Mouse (Mus musculus) stomach, postnatal 0 days (tissue): ENCODE measurements at regions not wholly inside any gene's neighbourhood (a gene's known extent, or its start where the extent isn't known, plus 50 kb on each side); places are given as distances from the start of the nearest gene placed in this dataset.

Source experiments
- ATAC-seq: fragments of 200-750 bp; cut with Nextera tagmentation; 2 replicates; pipeline ENCODE4 v1.8.0; 2017; ENCODE audit not compliant: low FRiP score, low TSS enrichment
- DNase-seq: peaks from one replicate; pipeline ENCODE4 v3.0.0-alpha.2; 2016; ENCODE audit warnings: low spot score
- H3K27ac ChIP-seq: fragments of 300-500 bp; sonication (generic); replicated peaks from 2 replicates; pipeline ENCODE4 v1.5.1; 2014; ENCODE audit warnings: mild to moderate bottlenecking, control low read depth
- H3K27me3 ChIP-seq: fragments of 300-500 bp; sonication (generic); 2 replicates; pipeline ENCODE4 v1.6.1; 2014; ENCODE audit warnings: low read length; ENCODE audit not compliant: control insufficient read depth, insufficient read depth
- H3K36me3 ChIP-seq: fragments of 300-500 bp; sonication (generic); 2 replicates; pipeline ENCODE4 v1.6.1; 2014; ENCODE audit warnings: low read length, mixed read lengths; ENCODE audit not compliant: control insufficient read depth, insufficient read depth
- H3K4me1 ChIP-seq: fragments of 300-500 bp; sonication (generic); replicated peaks from 2 replicates; pipeline ENCODE4 v1.6.1; 2014; ENCODE audit warnings: antibody characterized with exemption; ENCODE audit not compliant: control insufficient read depth, insufficient read depth
- H3K4me2 ChIP-seq: fragments of 300-500 bp; sonication (generic); replicated peaks from 2 replicates; pipeline ENCODE4 v1.6.1; 2014; ENCODE audit warnings: low read depth, mild to moderate bottlenecking, control low read depth, moderate library complexity
- H3K4me3 ChIP-seq: fragments of 300-500 bp; sonication (generic); 2 replicates; pipeline ENCODE4 v1.5.1; 2014; ENCODE audit warnings: low read depth, low read length, control low read depth
- H3K9ac ChIP-seq: fragments of 300-500 bp; sonication (generic); 2 replicates; pipeline ENCODE4 v1.6.1; 2014; ENCODE audit warnings: mild to moderate bottlenecking, low read length, control low read depth, mixed read lengths
- H3K9me3 ChIP-seq: fragments of 300-500 bp; sonication (generic); 2 replicates; pipeline ENCODE4 v1.6.1; 2016; ENCODE audit warnings: low read length; ENCODE audit not compliant: control insufficient read depth
- CTCF ChIP-seq: IDR thresholded peaks from 2 replicates; pipeline ENCODE4 v1.5.1; 2016; ENCODE audit warnings: antibody characterized with exemption, low read depth, mild to moderate bottlenecking, moderate library complexity
- EP300 ChIP-seq: optimal IDR thresholded peaks from 2 replicates; pipeline ENCODE3; 2016; ENCODE audit warnings: antibody characterized with exemption
- WGBS: fragments of 180-500 bp; shearing (Covaris S2); extraction: QIAGEN DNeasy Blood & Tissue Kit; methylation state at CpG from one replicate; pipeline ENCODE4 v1.1.7; 2014; 5-methylcytosine and 5-hydroxymethylcytosine counted together

DNA sequence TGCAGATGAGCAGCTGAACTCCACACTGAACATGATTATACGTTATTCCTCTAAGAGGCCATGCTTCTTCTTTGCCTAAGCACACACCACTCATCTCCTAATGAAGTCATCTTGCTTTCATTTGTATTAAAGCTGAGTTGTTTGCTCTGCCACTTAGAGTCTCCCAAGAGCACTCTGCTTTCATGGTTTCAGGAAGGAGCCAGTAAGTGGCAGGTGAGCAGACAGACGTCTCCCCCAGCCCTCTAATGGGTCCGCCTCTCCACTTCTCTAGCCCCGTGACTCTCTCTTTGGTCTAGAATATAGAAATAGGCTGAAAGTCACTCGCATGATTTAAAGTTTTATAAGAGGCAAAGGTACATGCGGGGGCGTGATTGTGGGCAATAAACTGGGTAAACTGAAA lies 103.8 kb upstream of the Cpne4 start:
- 68% methylated on average over 7 of the region's 7 CpGs for WGBS
- H3K9ac ChIP-seq = no peak overlapping the region
- DNase-seq = no peak

GRCm38 (mm10) chr9:104413021-104413420 lies 75.5 kb upstream of the Acpp start:
- Histone ChIP-seq H3K27ac (no peak overlapping the region), H3K9me3 (no peaks in the 10 kb centered on the region), H3K4me1 (no peaks in the 10 kb centered on the region), H3K27me3 (no peaks in the 10 kb centered on the region), H3K9ac (no peak overlapping the region), H3K4me2 (no peak overlapping the region), H3K36me3 (no peaks in the 10 kb centered on the region), H3K4me3 (no peak overlapping the region)
- DNase-seq (no peak), ATAC-seq (no peak)
- WGBS = 24% methylated on average over 5 of the region's 5 CpGs
- TF ChIP-seq CTCF (no peak), EP300 (no peak)

More for the DNA sequence above, 103.8 kb upstream of the Cpne4 start:
- Histone ChIP-seq H3K36me3 (no peaks in the 10 kb centered on the region), H3K9me3 (no peaks in the 10 kb centered on the region), H3K4me3 (no peak overlapping the region), H3K27me3 (no peaks in the 10 kb centered on the region), H3K27ac (no peak overlapping the region), H3K4me2 (no peak overlapping the region), H3K4me1 (no peaks in the 10 kb centered on the region)
- TF ChIP-seq CTCF (no peak), EP300 (no peak)
- no peak for ATAC-seq

DNA sequence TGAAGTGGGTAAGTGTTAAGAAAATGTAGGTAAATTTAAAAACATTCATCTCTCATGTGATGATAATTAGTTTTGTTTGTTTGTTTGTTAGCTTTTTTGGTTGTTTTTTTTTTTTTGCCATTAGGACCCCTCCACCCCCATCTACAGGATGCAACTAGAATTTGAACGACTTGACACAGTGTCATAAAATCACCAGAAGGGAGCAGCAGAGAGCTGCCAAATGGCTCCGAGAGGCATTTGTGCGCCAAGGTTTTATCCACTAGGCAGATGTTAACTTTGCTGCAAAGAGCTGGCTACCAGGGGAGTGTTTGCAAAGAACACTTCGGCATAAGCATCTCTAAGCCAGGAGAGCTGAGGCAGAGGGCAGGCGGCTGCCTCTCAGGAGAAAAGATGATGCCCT lies 72.7 kb upstream of the Acpp start:
- no peaks in the 10 kb centered on the region for H3K4me1 ChIP-seq
- H3K36me3 ChIP-seq = no peaks in the 10 kb centered on the region
- H3K27ac ChIP-seq = no peak overlapping the region
- H3K9me3 ChIP-seq = no peaks in the 10 kb centered on the region
- TF ChIP-seq EP300 (no peak), CTCF (peak; percentile 81)
- no peak overlapping the region for H3K4me3 ChIP-seq
- 3% methylated on average over 5 of the region's 5 CpGs for WGBS
- DNase-seq = peak; percentile 43
- no peak for ATAC-seq
- H3K27me3 ChIP-seq = no peaks in the 10 kb centered on the region
- no peak overlapping the region for H3K9ac ChIP-seq
- no peak overlapping the region for H3K4me2 ChIP-seq

- no peak for TF ChIP-seq EP300
- no peak for TF ChIP-seq CTCF
- Histone ChIP-seq H3K27ac (no peak overlapping the region), H3K9ac (no peak overlapping the region), H3K4me3 (peak overlapping the region; percentile 18; the same call in 1 of the 2 replicates), H3K4me1 (no peaks in the 10 kb centered on the region), H3K36me3 (no peaks in the 10 kb centered on the region), H3K9me3 (no peaks in the 10 kb centered on the region), H3K27me3 (no peaks in the 10 kb centered on the region), H3K4me2 (peak overlapping the region; percentile 45)
- 29% methylated on average over 12 of the region's 12 CpGs for WGBS
- DNase-seq (no peak), ATAC-seq (no peak)
These were observed 71.8 kb upstream of the Acpp start for GRCm38 (mm10) chr9:104409381-104409780.

DNA sequence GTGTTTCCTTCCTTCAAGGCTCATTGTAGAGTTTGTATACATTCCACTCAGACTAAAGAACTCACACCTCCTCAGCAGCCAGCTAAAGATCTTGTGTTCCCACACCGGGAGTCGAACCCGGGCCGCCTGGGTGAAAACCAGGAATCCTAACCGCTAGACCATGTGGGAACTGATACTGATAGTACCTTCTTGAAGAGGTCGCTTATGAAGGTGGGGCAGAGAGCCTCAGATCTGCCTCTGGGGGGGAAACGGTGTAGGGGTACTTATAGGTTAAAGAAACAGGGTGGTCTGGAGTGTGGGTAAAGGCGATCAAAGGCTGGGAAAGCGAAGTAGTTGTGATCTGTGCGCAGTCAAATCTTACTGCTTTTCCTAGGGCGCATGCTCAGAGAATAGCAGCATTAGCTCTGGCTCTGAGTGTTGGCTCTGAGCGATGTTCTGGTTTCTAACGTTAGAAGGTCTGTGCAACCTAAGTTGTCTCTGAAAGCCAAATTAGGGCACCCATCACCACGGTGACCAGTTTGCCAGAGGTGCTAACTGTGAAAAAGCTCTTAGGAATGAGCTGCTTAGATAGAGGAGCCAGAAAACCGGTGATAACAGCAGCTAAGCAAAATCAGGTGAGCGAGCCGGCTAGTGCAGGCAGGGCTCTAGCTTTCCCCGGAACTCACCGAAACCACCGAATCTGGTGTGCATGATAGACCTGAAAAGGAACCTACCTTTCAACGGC lies 71.2 kb upstream of the Acpp start:
- Histone ChIP-seq H3K9me3 (no peaks in the 10 kb centered on the region), H3K4me1 (no peaks in the 10 kb centered on the region), H3K36me3 (no peaks in the 10 kb centered on the region), H3K27me3 (no peaks in the 10 kb centered on the region), H3K4me3 (peak overlapping the region; percentile 18; the same call in 1 of the 2 replicates), H3K9ac (no peak overlapping the region), H3K27ac (no peak overlapping the region), H3K4me2 (peak overlapping the region; percentile 45)
- ATAC-seq (peak; percentile 62; the same call in 1 of the 2 replicates), DNase-seq (peak; percentile 35)
- no peak for TF ChIP-seq EP300
- no peak for TF ChIP-seq CTCF
- 21% methylated on average over 21 of the region's 21 CpGs for WGBS

DNA sequence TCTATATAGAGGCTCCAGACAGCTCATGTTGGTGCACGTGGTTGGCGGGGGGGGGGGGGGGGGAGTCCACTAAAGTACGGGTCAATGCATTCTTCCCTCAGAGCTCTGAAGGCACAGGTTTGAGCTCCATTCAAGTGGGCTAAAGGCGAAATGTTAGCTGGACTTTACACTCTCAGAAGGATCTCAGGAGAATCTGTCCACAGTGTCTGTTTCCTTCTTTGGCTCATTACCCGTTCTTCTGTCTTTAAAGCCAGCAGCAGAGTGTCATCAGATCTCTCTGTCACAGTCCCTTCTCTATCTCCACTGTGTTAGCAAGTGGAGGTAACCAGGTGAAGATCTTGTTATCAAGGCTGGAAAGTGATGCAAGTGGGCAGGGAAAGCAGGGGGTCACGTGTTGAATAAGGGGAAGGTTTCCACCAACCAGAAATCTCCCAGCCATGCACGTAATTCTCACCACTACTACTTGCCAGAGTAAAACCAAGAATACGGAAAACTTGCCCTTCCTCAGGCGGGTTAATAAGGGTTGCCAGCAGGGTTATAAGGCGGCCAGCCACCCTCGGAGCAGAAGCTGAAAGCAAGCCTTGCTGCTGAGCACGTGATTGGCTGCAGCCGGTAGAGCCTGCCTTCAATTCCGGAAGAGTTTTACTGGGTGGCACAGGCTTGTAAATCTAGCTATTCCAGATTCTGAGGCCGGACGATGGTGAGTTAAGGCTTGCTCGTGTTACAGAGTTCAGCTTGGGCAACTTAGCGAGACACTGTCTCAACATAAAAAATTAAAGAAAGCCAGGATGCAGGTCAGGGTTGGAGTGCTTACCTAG lies 70.2 kb upstream of the Acpp start:
- ATAC-seq (peak; percentile 64), DNase-seq (peak; percentile 57)
- Histone ChIP-seq H3K4me2 (peak overlapping the region; percentile 45), H3K27ac (no peak overlapping the region; the same call in 1 of the 2 replicates), H3K4me1 (no peaks in the 10 kb centered on the region), H3K9me3 (no peaks in the 10 kb centered on the region), H3K27me3 (no peaks in the 10 kb centered on the region), H3K36me3 (no peaks in the 10 kb centered on the region), H3K9ac (0 out of 2 replicates have a peak overlapping the region, but pooled peaks have one; percentile 0), H3K4me3 (peak overlapping the region; percentile 13; the same call in 1 of the 2 replicates)
- 20% methylated on average over 17 of the region's 18 CpGs for WGBS
- TF ChIP-seq CTCF = no peak
- no peak for TF ChIP-seq EP300
